Mouse (Mus musculus) brain, embryonic 14.5 days (tissue): ENCODE results near the gene Nkain1.

Experiments used
- CTCF ChIP-seq: fragments of 200-500 bp; IDR thresholded peaks from 2 replicates; pipeline ENCODE4 v1.5.1; 2012; ENCODE audit warnings: inconsistent platforms, mild to moderate bottlenecking, moderate library complexity, borderline replicate concordance; ENCODE audit not compliant: insufficient read depth, insufficient read length; ENCODE audit errors: extremely low read depth
- POLR2A ChIP-seq: fragments of 200-500 bp; IDR thresholded peaks from 2 replicates; pipeline ENCODE4 v1.6.1; 2012; ENCODE audit warnings: mild to moderate bottlenecking, inconsistent platforms, borderline replicate concordance; ENCODE audit not compliant: poor library complexity, insufficient read depth, insufficient read length, severe bottlenecking; ENCODE audit errors: extremely low read depth

GRCm38 (mm10) chr4:130543121-130543520, 30.9 kb downstream of the Nkain1 start:
- TF ChIP-seq POLR2A (no peak), CTCF (no peak)
